Mouse (Mus musculus) lung, adult 2 months (tissue): ENCODE results near the gene Uhrf1.

Source experiments
- CTCF ChIP-seq: fragments of 200-500 bp; IDR thresholded peaks from 2 replicates; pipeline ENCODE4 v1.5.1; 2011; ENCODE audit warnings: mild to moderate bottlenecking, low read length, control low read depth; ENCODE audit not compliant: insufficient read depth
- POLR2A ChIP-seq: fragments of 200-500 bp; IDR thresholded peaks from 2 replicates; pipeline ENCODE4 v1.6.1; 2011; ENCODE audit warnings: low read depth, mild to moderate bottlenecking, control low read depth, low read length, borderline replicate concordance; ENCODE audit errors: extremely low read depth

GRCm38 (mm10) chr17:56279481-56280155 is 23.5 kb upstream of the Uhrf1 start:
- no peak for TF ChIP-seq CTCF
- TF ChIP-seq POLR2A = no peak
